Mouse (Mus musculus): ENCODE data around the gene Slc12a1. TPM values are rescaled to one million over a fixed set of nuclear protein-coding genes. Genes with fewer than 3 reads are reported as not detected.

The Slc12a1 gene
- total and polyA plus RNA-seq, 2 experiments from 2014 or later, result not detected

DNA sequence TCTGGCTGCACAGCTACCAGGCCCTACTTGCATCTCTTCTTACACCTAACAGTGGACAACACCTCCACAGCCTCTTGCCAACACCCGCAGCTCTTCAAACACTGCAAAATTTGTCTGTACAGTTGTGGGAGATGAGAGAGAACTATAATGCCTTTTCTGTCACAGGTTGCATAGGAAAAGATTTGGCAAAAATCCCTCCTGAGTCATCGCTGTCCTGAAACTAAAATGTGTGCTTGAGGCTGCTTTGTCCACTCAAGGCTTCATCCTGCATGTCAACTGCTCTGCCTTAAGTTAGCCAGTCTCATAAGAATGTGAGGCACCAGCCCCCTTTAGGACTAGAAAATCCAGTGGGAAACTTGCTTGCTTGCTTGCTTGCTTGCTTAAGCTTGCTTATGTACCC, 81.7 kb downstream of the Slc12a1 start:
- no peak for DNase-seq (ENCODE audit: low spot score)
- no peaks in the 10 kb centered on the region for H3K36me3 ChIP-seq (replicated peaks; ENCODE audit: control insufficient read depth, insufficient read depth, low read length)
- no peak for TF ChIP-seq CTCF (IDR thresholded peaks at IDR 0.05; ENCODE audit: low read depth)
- no peak for TF ChIP-seq EP300 (IDR thresholded peaks at IDR 0.05; ENCODE audit: low read depth)
- H3K4me2 ChIP-seq (ENCODE audit: low read depth, low read length), result no peak overlapping the region
- H3K27ac ChIP-seq (ENCODE audit: low read depth), result no peak overlapping the region
- ATAC-seq (ENCODE audit: insufficient read depth, low read depth), result no peak
- WGBS, result 74% methylated on average over 2 of the region's 2 CpGs
- no peaks in the 10 kb centered on the region for H3K9me3 ChIP-seq (replicated peaks; ENCODE audit: control insufficient read depth, low read length)
- H3K4me1 ChIP-seq (ENCODE audit: control insufficient read depth, insufficient read depth), result no peaks in the 10 kb centered on the region
- H3K27me3 ChIP-seq (ENCODE audit: control insufficient read depth, insufficient read depth, low read length), result no peaks in the 10 kb centered on the region
- H3K9ac ChIP-seq (replicated peaks; ENCODE audit: low read depth, low read length), result no peak overlapping the region
- no peak overlapping the region for H3K4me3 ChIP-seq (ENCODE audit: low read depth, low read length)

DNA sequence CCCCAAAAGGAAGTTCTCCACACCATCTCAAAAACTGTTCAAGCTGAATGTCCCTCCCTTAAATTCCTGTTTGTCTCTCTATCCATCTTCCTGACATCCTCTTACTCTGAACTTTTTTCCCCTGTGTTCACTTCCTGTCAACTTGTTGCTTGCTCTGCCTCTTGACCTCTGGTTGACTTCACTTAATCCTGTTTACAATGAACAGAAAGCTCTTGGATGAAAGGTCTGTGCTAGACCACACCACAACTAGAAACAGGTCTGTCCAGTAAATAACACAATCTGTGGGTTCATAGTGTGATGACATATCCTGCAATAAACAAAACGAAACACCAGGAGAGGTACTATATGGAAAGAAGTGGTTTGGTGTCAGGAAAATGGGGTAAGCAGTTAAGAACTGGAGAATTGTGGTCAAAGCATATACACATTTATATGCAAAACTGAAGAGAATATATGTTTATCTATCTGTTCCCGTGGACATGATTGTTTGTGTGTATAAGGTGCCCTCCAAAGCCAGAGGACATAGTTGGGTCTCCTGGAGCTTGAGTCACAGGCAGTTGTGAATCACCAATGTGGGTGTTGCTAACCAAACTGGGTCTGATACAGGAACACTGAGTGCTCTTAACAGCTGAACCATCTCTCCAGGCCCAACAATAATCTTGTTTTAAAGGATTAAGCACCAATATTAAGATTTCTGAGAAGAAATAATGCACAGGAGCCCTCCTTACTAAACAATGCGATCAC, 93.4 kb downstream of the Slc12a1 start:
- Histone ChIP-seq H3K36me3 (replicated peaks; ENCODE audit: control insufficient read depth, insufficient read depth, low read length) (peaks cover 12% of the 10 kb centered on the region; the same call in 1 of the 2 replicates), H3K27me3 (ENCODE audit: control insufficient read depth, insufficient read depth, low read length) (no peaks in the 10 kb centered on the region), H3K4me3 (ENCODE audit: low read depth, low read length) (no peak overlapping the region), H3K27ac (ENCODE audit: low read depth) (no peak overlapping the region), H3K4me1 (ENCODE audit: control insufficient read depth, insufficient read depth) (peaks cover 12% of the 10 kb centered on the region), H3K9ac (replicated peaks; ENCODE audit: low read depth, low read length) (no peak overlapping the region), H3K4me2 (ENCODE audit: low read depth, low read length) (no peak overlapping the region), H3K9me3 (replicated peaks; ENCODE audit: control insufficient read depth, low read length) (no peaks in the 10 kb centered on the region)
- DNase-seq (ENCODE audit: low spot score) (no peak), ATAC-seq (ENCODE audit: insufficient read depth, low read depth) (no peak)
- WGBS, result 87% methylated on average over 3 of the region's 3 CpGs
- TF ChIP-seq EP300 (IDR thresholded peaks at IDR 0.05; ENCODE audit: low read depth), result no peak
- no peak for TF ChIP-seq CTCF (IDR thresholded peaks at IDR 0.05; ENCODE audit: low read depth)

DNA sequence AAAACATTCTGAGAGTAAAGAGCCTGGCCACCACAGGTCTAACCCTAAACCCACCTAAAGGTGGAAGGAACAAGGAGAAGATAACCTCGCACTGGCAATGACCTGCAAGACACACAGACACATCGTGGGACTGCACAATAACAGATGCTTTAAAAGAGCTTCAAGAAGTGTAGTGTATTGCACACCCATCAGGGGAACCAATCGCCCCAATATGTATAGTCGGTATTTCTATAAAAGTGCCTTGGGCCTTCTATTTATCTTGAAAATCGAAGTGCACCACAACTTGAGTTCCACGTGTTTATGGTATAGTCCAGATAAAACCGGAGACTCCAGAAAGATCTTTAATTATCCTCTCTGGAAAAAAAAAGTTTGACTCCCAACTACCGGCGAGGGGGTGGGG, 94.4 kb downstream of the Slc12a1 start:
- H3K9me3 ChIP-seq (replicated peaks; ENCODE audit: control insufficient read depth, low read length), result no peaks in the 10 kb centered on the region
- peak overlapping the region; percentile 77 for H3K9ac ChIP-seq (replicated peaks; ENCODE audit: low read depth, low read length)
- peak overlapping the region; percentile 67 for H3K4me3 ChIP-seq (ENCODE audit: low read depth, low read length)
- WGBS, result 12% methylated on average over 9 of the region's 9 CpGs
- ATAC-seq (ENCODE audit: insufficient read depth, low read depth), result no peak
- peaks cover 12% of the 10 kb centered on the region for H3K4me1 ChIP-seq (ENCODE audit: control insufficient read depth, insufficient read depth)
- peak overlapping the region; percentile 89 for H3K27ac ChIP-seq (ENCODE audit: low read depth)
- H3K4me2 ChIP-seq (ENCODE audit: low read depth, low read length), result peak overlapping the region; percentile 88
- TF ChIP-seq EP300 (IDR thresholded peaks at IDR 0.05; ENCODE audit: low read depth) (no peak), CTCF (IDR thresholded peaks at IDR 0.05; ENCODE audit: low read depth) (no peak)
- no peak for DNase-seq (ENCODE audit: low spot score)
- H3K27me3 ChIP-seq (ENCODE audit: control insufficient read depth, insufficient read depth, low read length), result no peaks in the 10 kb centered on the region
- peaks cover 19% of the 10 kb centered on the region; the same call in 1 of the 2 replicates for H3K36me3 ChIP-seq (replicated peaks; ENCODE audit: control insufficient read depth, insufficient read depth, low read length)

DNA sequence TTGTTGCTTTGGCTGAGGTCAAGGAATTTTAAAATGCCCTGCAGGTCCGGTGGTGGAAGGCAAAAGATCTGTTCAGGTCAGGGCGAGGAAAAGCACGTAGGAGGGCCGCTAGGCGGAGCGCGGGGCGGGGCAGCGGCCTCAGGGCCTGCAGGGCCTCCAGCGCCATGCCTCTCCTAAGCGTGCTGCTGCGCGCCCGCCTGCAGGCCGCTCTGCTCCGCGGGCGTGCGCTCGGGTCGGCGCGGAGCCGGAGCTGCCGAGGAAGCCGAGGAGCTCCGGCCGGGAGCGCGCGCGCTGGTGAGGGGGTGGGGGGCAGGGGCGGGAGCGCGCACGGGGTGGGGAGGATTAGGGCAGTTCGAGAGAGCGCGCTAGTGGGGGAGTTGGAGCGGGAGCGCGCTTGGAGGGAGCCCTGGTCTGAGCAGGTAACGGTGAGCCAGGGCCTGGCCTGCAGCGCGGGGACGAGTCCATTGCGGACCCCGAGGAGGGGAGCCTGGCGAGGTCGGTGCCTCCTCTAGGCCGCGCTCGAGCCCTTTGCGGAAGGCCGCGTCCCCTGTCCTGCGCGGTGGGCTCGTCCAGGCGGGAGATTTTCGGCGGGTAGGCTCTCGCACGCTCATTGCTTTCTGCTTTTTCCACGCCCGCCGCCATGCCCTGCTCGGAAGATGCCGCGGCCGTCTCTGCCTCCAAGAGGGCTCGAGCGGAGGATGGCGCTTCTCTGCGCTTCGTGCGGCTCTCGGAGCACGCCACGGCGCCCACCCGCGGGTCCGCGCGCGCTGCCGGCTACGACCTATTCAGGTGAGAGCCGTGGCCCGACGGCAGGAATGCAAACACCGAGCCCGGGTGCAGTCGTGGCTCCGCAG, 95.0 kb downstream of the Slc12a1 start, which contains the start of gene Dut:
TSS of gene Dut (plus strand) at position 83 of the 854 bp plus-strand sequence.
- TF ChIP-seq CTCF (IDR thresholded peaks at IDR 0.05; ENCODE audit: low read depth) (peak; percentile 24), EP300 (IDR thresholded peaks at IDR 0.05; ENCODE audit: low read depth) (0 out of 2 replicates have a peak, but pooled peaks have one; percentile 48)
- peak; percentile 95 for DNase-seq (ENCODE audit: low spot score)
- H3K4me3 ChIP-seq (ENCODE audit: low read depth, low read length), result peak within 1 kb of the TSS; percentile 67
- under 1% methylated on average over 83 of the region's 96 CpGs for WGBS
- no peaks in the 10 kb centered on the region for H3K27me3 ChIP-seq (ENCODE audit: control insufficient read depth, insufficient read depth, low read length)
- peak within 1 kb of the TSS; percentile 89 for H3K27ac ChIP-seq (ENCODE audit: low read depth)
- H3K4me2 ChIP-seq (ENCODE audit: low read depth, low read length), result peak within 1 kb of the TSS; percentile 88
- peaks cover 12% of the 10 kb centered on the region for H3K4me1 ChIP-seq (ENCODE audit: control insufficient read depth, insufficient read depth)
- ATAC-seq (ENCODE audit: insufficient read depth, low read depth), result peak; percentile 98
- H3K36me3 ChIP-seq (replicated peaks; ENCODE audit: control insufficient read depth, insufficient read depth, low read length), result peaks cover 23% of the 10 kb centered on the region; the same call in 1 of the 2 replicates
- H3K9ac ChIP-seq (replicated peaks; ENCODE audit: low read depth, low read length), result peak within 1 kb of the TSS; percentile 77
- H3K9me3 ChIP-seq (replicated peaks; ENCODE audit: control insufficient read depth, low read length), result no peaks in the 10 kb centered on the region

DNA sequence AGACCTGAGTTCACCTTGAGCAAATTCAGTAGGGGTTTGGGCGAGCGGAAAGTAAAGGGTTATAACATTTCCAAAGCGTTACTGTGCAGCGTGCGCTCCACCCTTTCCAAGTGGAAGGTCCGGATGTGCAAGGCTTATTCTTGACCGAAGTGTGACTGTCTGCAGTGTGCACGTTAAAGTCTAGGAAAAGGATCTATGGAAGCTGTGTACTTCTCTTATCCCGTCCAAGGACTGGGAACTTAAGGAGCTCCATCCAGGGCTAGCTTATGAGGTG, 95.6 kb downstream of the Slc12a1 start:
- H3K9me3 ChIP-seq (replicated peaks; ENCODE audit: control insufficient read depth, low read length), result no peaks in the 10 kb centered on the region
- H3K4me1 ChIP-seq (ENCODE audit: control insufficient read depth, insufficient read depth), result peaks cover 12% of the 10 kb centered on the region
- peaks cover 23% of the 10 kb centered on the region; the same call in 1 of the 2 replicates for H3K36me3 ChIP-seq (replicated peaks; ENCODE audit: control insufficient read depth, insufficient read depth, low read length)
- DNase-seq (ENCODE audit: low spot score) (peak; percentile 31), ATAC-seq (ENCODE audit: insufficient read depth, low read depth) (peak; percentile 14; the same call in 1 of the 2 replicates)
- H3K4me2 ChIP-seq (ENCODE audit: low read depth, low read length), result peak overlapping the region; percentile 88
- peak overlapping the region; percentile 67 for H3K4me3 ChIP-seq (ENCODE audit: low read depth, low read length)
- no peaks in the 10 kb centered on the region for H3K27me3 ChIP-seq (ENCODE audit: control insufficient read depth, insufficient read depth, low read length)
- H3K9ac ChIP-seq (replicated peaks; ENCODE audit: low read depth, low read length), result peak overlapping the region; percentile 77
- H3K27ac ChIP-seq (ENCODE audit: low read depth), result peak overlapping the region; percentile 89
- WGBS, result under 1% methylated on average over 9 of the region's 9 CpGs
- TF ChIP-seq CTCF (IDR thresholded peaks at IDR 0.05; ENCODE audit: low read depth) (no peak), EP300 (IDR thresholded peaks at IDR 0.05; ENCODE audit: low read depth) (no peak)

All from heart, postnatal 0 days (tissue).